Mouse (Mus musculus) G1E-ER4 (cell line): ENCODE results near the gene Fxyd2. TPM values are rescaled to one million over a fixed set of nuclear protein-coding genes. Genes with fewer than 3 reads are reported as not detected.

Experiments used
- GATA1 ChIP-seq: IDR thresholded peaks from one replicate; pipeline ENCODE4 v1.8.0; 2012; ENCODE audit warnings: low read length, inconsistent platforms
- polyA plus RNA-seq: library from polyadenylated mRNA; stranded (reverse); fragments of >175 nt; gene quantifications from 2 replicates; pipeline ENCODE4 v1.2.3, GENCODE M21; 2012

Fxyd2 gene
- polyA plus RNA-seq, 1 experiment = not detected

DNA sequence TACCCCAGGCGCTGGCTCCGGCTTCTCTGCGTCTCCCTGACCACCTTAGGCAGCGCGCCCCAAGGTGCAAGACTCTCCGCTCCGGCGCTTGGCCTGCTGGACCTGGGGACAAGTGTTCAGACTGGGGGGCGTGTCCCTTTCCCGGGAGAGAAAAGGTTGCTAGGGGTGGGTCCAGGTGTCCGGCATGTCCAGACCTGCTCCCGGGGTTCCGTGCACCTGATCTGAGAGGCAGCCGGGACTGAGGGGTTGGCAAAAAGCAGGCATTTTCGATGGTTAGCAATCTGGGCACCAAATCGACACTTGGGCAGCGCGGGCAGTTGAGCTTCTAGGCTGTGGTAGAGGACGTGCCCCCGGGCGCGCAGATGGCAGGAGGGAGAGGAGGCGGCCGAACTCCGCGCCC is 31.7 kb downstream of the Fxyd2 start:
- TF ChIP-seq GATA1 = no peak

DNA sequence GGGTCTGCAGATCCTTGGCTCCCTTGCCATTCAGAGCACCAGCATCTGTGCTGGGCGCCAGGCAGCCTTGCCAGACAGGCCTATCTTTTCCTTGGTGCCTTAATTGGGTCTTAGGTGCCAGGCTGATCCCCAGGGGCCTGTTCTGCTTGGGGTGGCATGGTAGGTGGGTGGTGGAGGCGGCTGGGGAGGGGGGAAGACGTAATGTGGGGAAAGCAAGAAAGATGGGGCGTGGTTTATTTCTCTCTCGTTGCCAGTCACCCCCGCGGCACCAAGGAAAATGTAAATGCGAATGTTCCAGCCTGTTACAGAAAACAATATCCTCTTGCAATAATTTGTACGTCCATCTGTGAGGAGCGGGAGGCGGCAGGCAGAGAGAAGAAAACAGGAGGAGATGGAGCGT is 33.2 kb downstream of the Fxyd2 start:
- no peak for TF ChIP-seq GATA1

DNA sequence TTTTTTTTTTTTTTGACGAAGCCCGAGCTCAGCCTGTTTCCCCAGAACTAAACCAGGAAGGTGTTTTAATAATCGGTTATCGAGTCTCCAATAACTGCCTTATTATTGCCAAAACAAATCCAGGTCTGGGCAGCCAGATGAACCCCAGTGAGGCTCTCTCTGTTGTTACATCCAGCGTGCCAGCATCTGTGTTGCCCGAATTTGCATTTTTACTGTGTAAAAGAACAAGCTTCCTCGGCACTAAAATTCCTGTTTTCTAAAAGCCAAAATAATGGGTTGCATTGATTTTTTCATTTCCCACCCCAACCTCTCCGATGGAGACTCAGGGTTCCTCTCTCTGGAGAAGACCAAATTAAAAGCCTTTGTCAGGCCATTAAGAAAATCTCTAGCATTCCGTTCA is 33.6 kb downstream of the Fxyd2 start:
- no peak for TF ChIP-seq GATA1

DNA sequence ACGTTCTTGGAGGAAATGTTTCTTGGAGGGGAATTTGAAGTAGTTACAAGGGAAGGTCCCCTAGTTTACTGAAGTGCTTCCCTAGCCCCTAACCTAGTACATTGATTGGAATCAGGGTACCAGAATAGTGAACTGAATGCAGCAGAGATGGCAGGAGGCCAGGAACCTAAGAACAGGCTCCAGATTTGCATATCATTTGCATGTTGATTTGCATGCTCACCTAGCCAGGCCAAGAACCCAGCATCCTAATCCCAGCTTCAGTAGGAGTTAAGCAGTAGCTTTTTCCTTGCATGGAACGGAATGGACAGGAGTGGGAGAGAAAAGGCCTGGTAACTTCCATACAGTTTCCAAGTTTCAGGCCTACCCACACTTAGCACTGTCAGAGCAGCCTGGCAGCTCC is 34.7 kb downstream of the Fxyd2 start:
- TF ChIP-seq GATA1 = no peak

DNA sequence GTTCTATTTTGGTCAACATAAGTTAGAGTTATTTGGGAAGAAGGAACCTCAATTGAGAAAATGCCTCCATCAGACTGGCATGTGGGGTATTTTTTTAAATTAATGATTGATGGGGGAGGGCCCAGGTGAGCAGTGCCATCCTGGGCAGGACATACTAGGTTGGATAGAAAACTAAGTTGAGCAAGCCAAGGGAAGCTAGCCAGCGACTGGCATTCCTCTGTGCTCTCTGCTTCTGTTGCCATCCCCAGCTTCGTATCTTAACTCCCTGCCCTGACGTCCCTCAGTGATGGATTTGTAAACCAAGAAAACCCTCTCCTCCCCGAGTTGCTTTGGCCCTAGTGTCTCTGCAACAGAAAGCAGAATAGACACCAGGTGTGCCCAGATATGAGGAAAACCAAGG is 39.6 kb downstream of the Fxyd2 start:
- no peak for TF ChIP-seq GATA1

DNA sequence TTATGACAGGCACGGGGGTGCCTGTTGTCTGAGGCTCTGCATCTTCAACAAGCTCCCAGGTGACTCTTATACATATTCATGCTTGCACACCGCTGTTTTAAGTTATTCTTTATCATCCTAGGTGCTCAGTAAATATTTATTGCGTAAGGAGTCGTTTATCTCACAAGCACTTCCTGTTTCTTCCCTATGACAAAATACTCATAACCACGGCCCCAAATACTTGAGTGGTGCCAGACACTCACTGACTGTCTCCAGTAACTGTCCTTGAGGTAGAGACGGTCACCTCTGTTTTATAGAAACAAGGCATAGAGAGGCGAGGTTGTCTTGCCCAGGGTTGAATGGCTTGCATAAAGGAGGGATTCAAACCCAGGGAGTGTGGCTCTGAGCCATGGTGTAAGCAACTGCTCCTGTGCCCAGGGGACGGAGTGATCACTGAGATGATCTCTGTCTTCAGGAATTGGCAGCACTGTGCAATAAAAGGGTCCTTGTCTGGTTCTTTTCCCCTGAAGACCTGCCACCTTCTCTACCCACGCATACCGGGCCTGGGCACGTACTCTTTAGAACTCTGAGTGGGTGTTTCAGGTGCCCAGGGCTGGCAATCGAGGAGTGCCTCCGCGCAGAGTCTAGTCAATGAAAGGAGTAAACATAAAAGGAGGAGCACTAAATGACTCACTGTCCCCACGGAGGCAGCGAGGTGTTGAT is 40.8 kb downstream of the Fxyd2 start:
- no peak for TF ChIP-seq GATA1

DNA sequence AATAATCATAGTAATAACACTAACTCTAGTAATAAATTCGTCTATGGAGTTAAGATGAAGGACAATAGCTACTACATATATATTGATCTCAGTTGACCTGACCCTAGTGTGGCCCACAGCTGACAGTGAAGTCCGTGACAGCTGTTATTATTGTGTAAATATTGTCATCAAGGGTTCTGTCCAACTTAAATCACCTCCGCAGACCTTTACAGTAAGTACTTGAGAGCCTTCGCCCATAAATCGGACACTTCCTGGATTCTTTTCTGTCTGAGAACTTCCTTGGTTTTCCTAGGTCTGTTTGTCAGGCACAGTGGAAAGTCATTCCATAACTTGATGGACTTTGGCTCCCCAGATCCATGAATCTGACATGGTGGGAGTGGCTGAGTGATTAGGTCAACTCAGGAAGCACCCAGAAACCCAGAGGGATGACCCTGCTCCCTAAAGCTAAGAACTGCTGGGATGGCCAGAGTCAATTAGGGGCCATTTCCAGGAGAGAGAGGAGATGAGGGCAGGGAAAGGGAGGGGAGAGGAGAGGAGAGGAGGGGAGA is 44.9 kb downstream of the Fxyd2 start:
- no peak for TF ChIP-seq GATA1

DNA sequence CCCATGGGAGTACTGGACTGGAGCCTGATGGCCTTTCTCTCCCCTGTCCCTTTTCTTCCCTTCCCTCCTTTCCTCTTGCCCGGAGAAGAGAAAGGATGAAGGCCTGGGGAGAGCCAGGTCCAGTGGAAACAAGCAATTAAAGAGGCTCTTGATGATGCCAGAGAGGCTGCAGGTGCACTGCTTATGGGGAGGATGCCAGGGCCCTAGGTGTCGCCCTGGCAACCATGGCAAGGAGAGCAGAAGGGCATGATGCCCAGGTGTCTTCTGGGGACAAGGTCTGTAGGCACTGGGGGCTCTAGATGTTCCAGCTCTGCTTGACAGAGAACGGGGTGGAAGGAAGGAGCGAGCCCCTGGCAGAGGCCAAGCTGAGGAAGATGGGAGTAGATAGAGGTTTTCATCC is 50.2 kb downstream of the Fxyd2 start:
- TF ChIP-seq GATA1 = no peak

DNA sequence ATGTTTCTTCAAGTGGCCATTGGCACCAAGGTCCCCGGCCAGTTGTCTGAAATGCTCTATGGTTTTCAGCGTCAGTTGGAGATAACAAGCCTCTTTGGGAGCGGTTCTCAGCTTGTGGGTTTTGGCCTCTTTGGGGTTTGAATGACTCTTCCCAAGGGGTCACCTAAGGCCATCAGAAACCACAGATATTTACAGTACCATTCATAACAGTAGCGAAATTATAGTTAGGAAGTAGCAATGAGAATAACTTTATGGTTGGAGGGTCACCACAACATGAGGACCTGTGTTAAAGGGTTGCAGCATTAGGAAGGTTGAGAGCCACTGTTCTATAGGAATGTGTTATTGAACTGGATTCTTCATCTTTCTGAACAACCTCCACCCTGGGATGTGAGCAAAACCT is 51.9 kb downstream of the Fxyd2 start:
- TF ChIP-seq GATA1 = no peak

DNA sequence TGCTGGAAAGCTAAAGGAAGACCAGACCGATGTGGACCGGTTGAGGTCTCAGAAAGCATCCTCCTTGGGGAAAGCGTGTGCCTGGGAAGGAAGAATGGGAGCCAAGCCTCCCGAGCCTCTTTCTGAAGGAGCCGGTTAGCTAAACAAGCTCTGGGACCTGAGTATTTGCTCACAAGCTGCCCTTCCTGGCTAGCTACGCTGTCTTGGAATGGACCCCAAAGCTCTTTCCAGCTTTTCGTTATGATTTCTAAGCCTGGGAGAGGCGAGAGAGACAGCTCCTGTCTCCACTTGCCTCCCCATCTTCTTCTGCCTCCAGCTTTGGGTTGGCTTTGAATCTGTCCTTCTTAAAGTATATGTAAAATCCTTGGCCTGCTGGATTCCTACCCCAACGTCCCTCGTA is 54.6 kb downstream of the Fxyd2 start:
- no peak for TF ChIP-seq GATA1

DNA sequence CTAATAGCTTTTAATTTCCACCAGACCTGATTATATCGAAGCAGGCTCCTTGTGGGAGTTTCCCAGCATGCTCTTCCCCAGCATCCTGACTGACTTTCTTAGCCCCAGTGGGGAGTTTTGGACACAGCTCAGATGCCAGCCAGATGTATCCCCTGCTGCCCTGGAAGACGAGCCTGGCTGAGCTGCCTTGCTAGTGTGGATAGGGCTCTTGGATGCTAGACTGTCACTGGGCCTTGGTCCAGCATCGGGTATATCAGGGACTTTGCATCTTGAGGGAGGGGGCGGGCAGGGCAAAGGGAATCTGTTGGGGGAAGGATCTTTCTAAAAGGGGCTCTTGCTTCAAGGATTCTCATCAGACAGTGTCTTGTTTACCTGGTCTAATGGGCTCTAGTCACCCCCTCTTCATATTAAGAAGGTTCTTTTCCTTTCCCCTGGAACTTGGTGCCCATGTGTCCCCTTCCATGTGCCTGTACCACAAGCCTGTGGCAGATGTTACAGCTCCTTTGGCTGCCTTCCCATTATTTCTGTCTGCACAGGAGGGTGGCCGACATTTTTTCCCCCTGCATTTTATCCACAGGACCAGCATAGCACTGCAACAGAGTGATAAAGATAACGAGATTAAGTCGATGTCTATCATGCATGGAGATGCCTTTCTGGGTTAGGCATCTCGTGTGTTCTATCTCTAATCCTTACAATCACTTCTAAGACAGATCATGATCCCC is 55.6 kb downstream of the Fxyd2 start:
- TF ChIP-seq GATA1 = no peak

DNA sequence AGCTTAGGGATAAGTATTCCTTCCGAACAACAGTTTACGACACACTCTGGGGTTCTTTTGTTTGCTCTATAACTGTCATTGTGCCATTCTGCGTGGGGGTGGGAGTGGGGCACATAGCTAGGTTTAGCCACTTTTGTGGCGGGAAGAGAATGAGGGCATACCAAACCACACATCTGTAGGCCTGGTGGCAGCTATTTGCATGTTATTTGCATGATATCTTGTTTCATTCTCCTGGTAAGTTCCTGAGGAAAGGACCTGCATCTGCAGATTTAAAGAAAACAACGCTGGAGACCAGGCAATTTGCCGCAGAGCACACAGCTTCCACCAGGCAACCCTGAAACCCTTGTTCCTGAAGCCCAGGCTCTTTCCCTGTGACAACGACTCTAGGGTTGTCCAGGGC is 57.7 kb downstream of the Fxyd2 start:
- TF ChIP-seq GATA1 = no peak

DNA sequence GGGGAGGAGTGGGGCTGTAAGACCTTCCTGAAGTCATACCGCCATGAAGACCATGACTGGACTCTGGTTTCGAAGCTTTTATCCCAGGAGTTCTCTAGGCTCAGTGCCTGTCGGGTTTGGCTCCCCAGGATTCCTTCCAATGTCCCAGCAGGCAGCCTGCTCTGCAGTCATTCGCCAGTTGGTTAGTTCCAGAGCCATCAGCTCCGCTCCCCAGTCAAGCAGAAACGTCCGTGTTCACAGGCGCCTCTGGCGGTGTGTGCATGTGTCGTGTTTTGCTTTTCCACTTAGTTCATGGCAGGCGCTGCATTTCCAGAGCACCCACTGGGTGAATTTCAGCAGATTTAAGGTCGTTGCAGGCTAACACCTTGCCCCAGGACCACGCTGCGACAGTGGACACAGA is 58.9 kb downstream of the Fxyd2 start:
- no peak for TF ChIP-seq GATA1

Other genes with a start within 250 kb of the Fxyd2 start
- gene BC049352, start 217.7 kb upstream of the Fxyd2 start, polyA plus RNA-seq = not detected in 2 replicates
- not detected in 2 replicates for gene Tmprss4, start 195.6 kb upstream of the Fxyd2 start, polyA plus RNA-seq
- gene Il10ra, start 130.5 kb upstream of the Fxyd2 start, polyA plus RNA-seq = not detected in 2 replicates
- not detected in 2 replicates for gene Tmprss13, start 80.6 kb upstream of the Fxyd2 start, polyA plus RNA-seq
- not detected in 2 replicates for gene Fxyd6, start 29.5 kb upstream of the Fxyd2 start, polyA plus RNA-seq
- gene Dscaml1, start 27.0 kb downstream of the Fxyd2 start, polyA plus RNA-seq = not detected in 2 replicates